ENCODE assay signal across 1 mouse cellular context in the genomic region with DNA sequence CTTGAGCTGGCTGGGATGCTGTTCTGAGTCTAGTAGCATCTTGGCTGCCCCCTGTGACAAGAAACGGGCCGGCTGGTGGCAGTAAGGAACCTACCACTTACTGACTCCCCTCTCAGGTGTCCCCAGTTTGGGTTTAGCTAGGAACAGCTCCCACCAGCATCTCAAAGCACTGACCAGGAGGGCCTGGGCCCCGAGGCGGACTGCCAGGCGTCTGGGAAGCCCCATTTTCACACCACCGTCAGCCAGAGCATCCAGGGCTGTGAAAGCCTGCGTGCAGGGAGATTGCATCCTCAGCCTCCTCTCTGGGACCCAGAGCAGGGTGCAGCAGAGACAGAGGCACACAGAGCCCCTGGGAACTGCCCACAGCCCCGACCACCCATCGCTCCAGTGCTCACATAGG.
TF ChIP-seq lines count a peak whose summit lies in the region.

No protein-coding gene starts in this region.

TF ChIP-seq in ES-E14, 5 proteins besides CTCF, POLR2A, EP300 and RAD21:
- TF ChIP-seq ZNF384 (IDR thresholded peaks at IDR 0.05; ENCODE audit: low read depth, low read length): no peak
- no peak for TF ChIP-seq ZC3H11A (IDR thresholded peaks at IDR 0.05; ENCODE audit: borderline replicate concordance, low read depth, low read length)
